8 mouse cellular contexts compared by ENCODE assay signal in genomic region chr2:51972142-51972541, GRCm38 (mm10). TPM values are rescaled to one million over a fixed set of nuclear protein-coding genes. Genes with fewer than 3 reads are reported as not detected.
DNase-seq lines count a peak whose midpoint lies in the region; ATAC-seq lines count a peak whose summit lies in the region.

No protein-coding gene starts in this region.

- H3K4me1 ChIP-seq in heart, embryonic 12.5 days (replicated peaks), result peaks cover 8% of the 10 kb centered on the region; the same call in 1 of the 2 replicates
- peaks cover 9% of the 10 kb centered on the region for H3K4me1 ChIP-seq in kidney, embryonic 15.5 days

- no peaks in the 10 kb centered on the region for H3K27me3 ChIP-seq in heart, embryonic 12.5 days (replicated peaks)
- no peaks in the 10 kb centered on the region for H3K27me3 ChIP-seq in kidney, embryonic 15.5 days

- H3K9me3 ChIP-seq in heart, embryonic 12.5 days (replicated peaks), result 0 out of 2 replicates have a peak, but pooled peaks cover 4% of the 10 kb centered on the region
- no peaks in the 10 kb centered on the region for H3K9me3 ChIP-seq in kidney, embryonic 15.5 days (replicated peaks)

- peak; percentile 45 for DNase-seq in testis, postnatal 10 days (ENCODE audit: low spot score)
- no peak for DNase-seq in testis, postnatal 14 days (ENCODE audit: low spot score)
- DNase-seq in cerebellum, adult 8-10 months, result peak; percentile 18
- DNase-seq in lung, postnatal 14 days, result peak; percentile 29
- DNase-seq in spleen, postnatal 10 days (ENCODE audit: low spot score in 2 of 2), result peak; percentile 37 to 47
- no peak for DNase-seq in left cerebral cortex, adult 8-10 months (ENCODE audit: low spot score in 2 of 2)

- 73% methylated on average over 5 of the region's 5 CpGs for WGBS in heart, embryonic 12.5 days
- 57% methylated on average over 5 of the region's 5 CpGs for WGBS in kidney, embryonic 15.5 days

- 0 out of 2 replicates have a peak, but pooled peaks have one; percentile 38 for ATAC-seq in heart, embryonic 12.5 days (ENCODE audit: insufficient number of reproducible peaks, low FRiP score)
- ATAC-seq in kidney, embryonic 15.5 days (replicated peaks; ENCODE audit: low FRiP score), result peak; percentile 62

- H3K9ac ChIP-seq in heart, embryonic 12.5 days, result peak overlapping the region; percentile 77; the same call in 1 of the 2 replicates
- H3K9ac ChIP-seq in kidney, embryonic 15.5 days, result no peak overlapping the region

- peak overlapping the region; percentile 71 for H3K4me2 ChIP-seq in heart, embryonic 12.5 days
- peak overlapping the region; percentile 70 for H3K4me2 ChIP-seq in kidney, embryonic 15.5 days

- peak overlapping the region; percentile 76 for H3K4me3 ChIP-seq in heart, embryonic 12.5 days
- H3K4me3 ChIP-seq in kidney, embryonic 15.5 days (replicated peaks), result peak overlapping the region; percentile 75

- H3K36me3 ChIP-seq in heart, embryonic 12.5 days, result no peaks in the 10 kb centered on the region
- H3K36me3 ChIP-seq in kidney, embryonic 15.5 days, result no peaks in the 10 kb centered on the region

- H3K27ac ChIP-seq in heart, embryonic 12.5 days (ENCODE audit: poor library complexity, severe bottlenecking), result no peak overlapping the region
- peak overlapping the region; percentile 90 for H3K27ac ChIP-seq in kidney, embryonic 15.5 days

RNA-seq across cellular contexts. Expression of gene Nmi, which starts 1.2 kb away (rescaled TPM):
- polyA plus RNA-seq in heart, embryonic 12.5 days (2016; fragmentation: Nextera tagmentation; extraction: Ambion mirVana), result 10.5 and 14.0 TPM in 2 replicates
- polyA plus RNA-seq in kidney, embryonic 15.5 days (2015; fragmentation: Nextera tagmentation; extraction: Ambion mirVana), result 16.0 and 16.4 TPM in 2 replicates
- total RNA-seq in left cerebral cortex, adult 8-10 months (2022), result 1 to 10 TPM; 3.1 to 3.6 (median 3.2) TPM

RNA-seq across cellular contexts. Expression of gene Rbm43, which starts 37.2 kb away (rescaled TPM):
- 11.7 and 12.7 TPM in 2 replicates for polyA plus RNA-seq in heart, embryonic 12.5 days (2016; fragmentation: Nextera tagmentation; extraction: Ambion mirVana)
- 12.9 and 13.2 TPM in 2 replicates for polyA plus RNA-seq in kidney, embryonic 15.5 days (2015; fragmentation: Nextera tagmentation; extraction: Ambion mirVana)
- 10 to 100 TPM; 17.6 to 21.1 (median 20.2) TPM for total RNA-seq in left cerebral cortex, adult 8-10 months (2022)

Comparison
In these comparisons a context has a peak if more than half of its experiments do, and no peak if none do; other contexts are left out.
1. DNase-seq: peak in testis, postnatal 10 days (single experiment), cerebellum, adult 8-10 months (single experiment), lung, postnatal 14 days (single experiment) and spleen, postnatal 10 days (2 of 2); none in testis, postnatal 14 days (single experiment) and left cerebral cortex, adult 8-10 months (0 of 2).